Mouse (Mus musculus) stomach, postnatal 0 days (tissue): Measurements from ENCODE around the gene Fcho1.

Experiments used
- CTCF ChIP-seq: IDR thresholded peaks from 2 replicates; pipeline ENCODE4 v1.5.1; 2016; ENCODE audit warnings: antibody characterized with exemption, low read depth, mild to moderate bottlenecking, moderate library complexity
- EP300 ChIP-seq: optimal IDR thresholded peaks from 2 replicates; pipeline ENCODE3; 2016; ENCODE audit warnings: antibody characterized with exemption

DNA sequence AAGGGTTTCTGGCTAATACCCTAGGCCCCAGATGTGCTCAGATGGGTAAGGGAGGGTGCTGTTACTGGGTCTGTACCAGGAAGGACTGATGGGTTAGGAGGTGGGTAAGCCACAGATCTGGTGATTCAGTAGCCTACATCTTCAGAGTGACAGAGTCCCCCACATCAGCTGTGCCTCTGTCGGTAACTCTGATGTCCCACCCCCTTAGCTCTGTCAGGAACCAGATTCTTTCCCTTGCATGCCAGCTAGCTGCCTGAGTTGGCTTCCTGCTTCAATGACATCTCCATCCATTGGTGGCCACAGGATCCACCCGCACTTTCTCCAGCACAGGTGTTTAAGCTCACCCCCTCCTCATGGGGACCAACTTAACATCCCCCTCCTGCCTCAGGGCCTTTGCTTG, 13.9 kb downstream of the Fcho1 start:
- TF ChIP-seq CTCF (no peak), EP300 (no peak)
